Mouse (Mus musculus) testis, adult 2 months (tissue): Measurements from ENCODE around the gene Tmem184a.

ENCODE experiments used
- CTCF ChIP-seq: fragments of 200-500 bp; IDR thresholded peaks from 2 replicates; pipeline ENCODE4 v1.5.1; 2012; ENCODE audit warnings: low read depth, mild to moderate bottlenecking, inconsistent platforms, low read length, moderate library complexity; ENCODE audit not compliant: control insufficient read depth, insufficient read depth, insufficient replicate concordance
- POLR2A ChIP-seq: fragments of 200-500 bp; IDR thresholded peaks from 2 replicates; pipeline ENCODE4 v1.6.1; 2012; ENCODE audit warnings: low read depth, mild to moderate bottlenecking, inconsistent platforms, low read length, moderate library complexity; ENCODE audit not compliant: control insufficient read depth

GRCm38 (mm10) chr5:139825947-139826346 lies 6.2 kb upstream of the Tmem184a start:
- TF ChIP-seq POLR2A: no peak
- no peak for TF ChIP-seq CTCF
